ENCODE assay signal across 12 mouse cellular contexts in genomic region chr13:52046020-52046419, GRCm38 (mm10).
DNase-seq lines count a peak whose midpoint lies in the region; ATAC-seq lines count a peak whose summit lies in the region.
"Had no signal": no experiment of that assay in that cellular context is flagged by ENCODE, and none has a peak within 500 bp of the region (broad histone marks: within the 10 kb centered on the region; RNA-seq: fewer than 3 reads in every experiment).

No protein-coding gene starts in this region.

- H3K4me1 ChIP-seq in hindbrain, embryonic 10.5 days (replicated peaks): peaks cover 38% of the 10 kb centered on the region
- H3K4me1 ChIP-seq in hindbrain, embryonic 12.5 days: peaks cover 35% of the 10 kb centered on the region
- H3K4me1 ChIP-seq in brown adipose tissue, adult 24 weeks (ENCODE audit: control insufficient read depth, insufficient read depth, insufficient read length, low read length): peaks cover 23% of the 10 kb centered on the region; the same call in 1 of the 2 replicates
- H3K4me1 ChIP-seq in heart, embryonic 14.5 days (ENCODE audit: control insufficient read depth in 2 of 2, insufficient read depth in 2 of 2, low read length in 2 of 2): peaks cover 27 to 30% of the 10 kb centered on the region in 2 experiments

- 67% methylated on average over 5 of the region's 5 CpGs for WGBS in hindbrain, embryonic 10.5 days
- WGBS in hindbrain, embryonic 12.5 days: 57% methylated on average over 5 of the region's 5 CpGs
- WGBS in heart, embryonic 14.5 days: 12% methylated on average over 5 of the region's 5 CpGs

- no peak overlapping the region for H3K4me2 ChIP-seq in hindbrain, embryonic 12.5 days (replicated peaks)
- H3K4me2 ChIP-seq in heart, embryonic 14.5 days (ENCODE audit: low read length): peak overlapping the region; percentile 59

- H3K9me3 ChIP-seq in hindbrain, embryonic 10.5 days: no peaks in the 10 kb centered on the region
- H3K9me3 ChIP-seq in hindbrain, embryonic 12.5 days (replicated peaks): no peaks in the 10 kb centered on the region; the same call in 1 of the 2 replicates
- no peaks in the 10 kb centered on the region for H3K9me3 ChIP-seq in heart, embryonic 14.5 days (ENCODE audit: control insufficient read depth, low read length)

- H3K4me3 ChIP-seq in hindbrain, embryonic 10.5 days: no peak overlapping the region
- no peak overlapping the region for H3K4me3 ChIP-seq in hindbrain, embryonic 12.5 days
- no peak overlapping the region for H3K4me3 ChIP-seq in brown adipose tissue, adult 24 weeks (ENCODE audit: insufficient read depth, low read depth, low read length)
- peak overlapping the region in 1 of 2 experiments; percentile 19; a peak in 2 of 4 replicates for H3K4me3 ChIP-seq in heart, embryonic 14.5 days (ENCODE audit: control insufficient read depth in 1 of 2, insufficient read depth in 1 of 2, low read depth in 1 of 2, low read length in 2 of 2)
- H3K4me3 ChIP-seq: myocyte had no signal

- ATAC-seq in hindbrain, embryonic 12.5 days (ENCODE audit: low FRiP score): no peak
- peak; percentile 55 for ATAC-seq in heart, embryonic 14.5 days (ENCODE audit: insufficient number of reproducible peaks, insufficient read depth, low FRiP score, low read depth)
- peak; percentile 20; the same call in 1 of the 2 replicates for ATAC-seq in megakaryocyte-erythroid progenitor cell, adult 5-6 weeks (replicated peaks; ENCODE audit: low FRiP score, low TSS enrichment, poor library complexity, severe bottlenecking)

- H3K27me3 ChIP-seq in hindbrain, embryonic 10.5 days (ENCODE audit: insufficient read depth, poor library complexity, severe bottlenecking): no peaks in the 10 kb centered on the region
- no peaks in the 10 kb centered on the region; the same call in 1 of the 2 replicates for H3K27me3 ChIP-seq in hindbrain, embryonic 12.5 days
- no peaks in the 10 kb centered on the region for H3K27me3 ChIP-seq in heart, embryonic 14.5 days (ENCODE audit: control insufficient read depth, insufficient read depth, low read length)
- H3K27me3 ChIP-seq: CH12.LX had no signal

- peak overlapping the region; percentile 50; the same call in 1 of the 2 replicates for H3K27ac ChIP-seq in hindbrain, embryonic 10.5 days
- no peak overlapping the region for H3K27ac ChIP-seq in hindbrain, embryonic 12.5 days
- H3K27ac ChIP-seq in brown adipose tissue, adult 24 weeks (replicated peaks; ENCODE audit: low read depth, low read length): peak overlapping the region; percentile 43
- H3K27ac ChIP-seq in heart, embryonic 14.5 days (replicated peaks in 1 of 2; ENCODE audit: control insufficient read depth in 1 of 2, insufficient read depth in 1 of 2, low read depth in 2 of 2, low read length in 2 of 2): peak overlapping the region; percentile 51 to 82

- H3K9ac ChIP-seq in hindbrain, embryonic 12.5 days: no peak overlapping the region
- peak overlapping the region; percentile 51 for H3K9ac ChIP-seq in heart, embryonic 14.5 days (ENCODE audit: low read length)

- H3K36me3 ChIP-seq in hindbrain, embryonic 10.5 days: no peaks in the 10 kb centered on the region
- no peaks in the 10 kb centered on the region for H3K36me3 ChIP-seq in hindbrain, embryonic 12.5 days
- no peaks in the 10 kb centered on the region for H3K36me3 ChIP-seq in heart, embryonic 14.5 days (ENCODE audit: control insufficient read depth, insufficient read depth, low read length)

- DNase-seq in hindbrain, embryonic 10.5 days (ENCODE audit: low spot score): no peak
- no peak for DNase-seq in adrenal gland, postnatal 36 days
- no peak for DNase-seq in urinary bladder, postnatal 25 days (ENCODE audit: low spot score)
- no peak for DNase-seq in testis, postnatal 14 days (ENCODE audit: low spot score)
- DNase-seq: kidney, adult 2 months; thymus, adult 18-20 months had no signal
